Mouse (Mus musculus) liver, embryonic 14.5 days (tissue): ENCODE data around the gene Cep83.

Experiments
- CTCF ChIP-seq: IDR thresholded peaks from 2 replicates; pipeline ENCODE4 v1.5.1; 2016; ENCODE audit warnings: antibody characterized with exemption, low read depth, control low read depth
- EP300 ChIP-seq: IDR thresholded peaks from 2 replicates; pipeline ENCODE4 v1.6.1; 2016; ENCODE audit warnings: antibody characterized with exemption, low read depth

DNA sequence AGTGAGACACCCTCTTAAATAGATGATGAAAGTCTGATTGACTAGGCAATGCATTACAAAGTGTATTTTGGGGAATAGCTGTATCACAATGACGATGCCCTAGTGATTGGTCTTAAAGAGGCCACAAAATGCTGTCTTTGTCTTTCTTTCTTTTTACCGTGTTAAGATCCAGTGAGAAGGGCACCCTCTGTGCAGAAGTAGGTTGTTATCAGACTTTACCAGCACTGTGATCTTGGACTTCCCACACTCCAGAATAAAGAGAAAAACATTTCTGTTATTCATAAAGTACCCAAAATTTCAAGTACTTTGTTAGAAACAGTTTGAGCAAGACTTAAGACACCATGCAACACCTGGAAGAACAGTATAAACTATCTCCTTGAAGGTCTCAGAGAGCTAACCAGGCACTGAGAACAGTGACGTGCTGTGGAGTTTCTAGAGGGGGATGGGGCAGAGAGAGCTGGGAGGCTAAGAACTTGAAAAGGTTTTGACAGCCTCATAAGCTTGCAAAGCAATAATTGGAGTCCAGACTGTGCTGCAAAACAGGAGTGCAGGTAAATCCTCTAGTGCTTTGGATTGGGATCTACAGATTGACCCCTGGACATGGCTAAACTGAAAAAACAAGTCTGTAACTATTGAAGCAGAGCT is 92.3 kb downstream of the Cep83 start:
- TF ChIP-seq CTCF (no peak), EP300 (no peak)
